Mouse (Mus musculus): ENCODE results near the gene Wbp1l. TPM values are rescaled to one million over a fixed set of nuclear protein-coding genes. Genes with fewer than 3 reads are reported as not detected.
A peak's percentile ranks its signal among the peaks of the same experiment; 100 is the strongest.

Gene Wbp1l
- total RNA-seq, 4 experiments from 2014 or later, result 149 to 232 (median 189) TPM

DNA sequence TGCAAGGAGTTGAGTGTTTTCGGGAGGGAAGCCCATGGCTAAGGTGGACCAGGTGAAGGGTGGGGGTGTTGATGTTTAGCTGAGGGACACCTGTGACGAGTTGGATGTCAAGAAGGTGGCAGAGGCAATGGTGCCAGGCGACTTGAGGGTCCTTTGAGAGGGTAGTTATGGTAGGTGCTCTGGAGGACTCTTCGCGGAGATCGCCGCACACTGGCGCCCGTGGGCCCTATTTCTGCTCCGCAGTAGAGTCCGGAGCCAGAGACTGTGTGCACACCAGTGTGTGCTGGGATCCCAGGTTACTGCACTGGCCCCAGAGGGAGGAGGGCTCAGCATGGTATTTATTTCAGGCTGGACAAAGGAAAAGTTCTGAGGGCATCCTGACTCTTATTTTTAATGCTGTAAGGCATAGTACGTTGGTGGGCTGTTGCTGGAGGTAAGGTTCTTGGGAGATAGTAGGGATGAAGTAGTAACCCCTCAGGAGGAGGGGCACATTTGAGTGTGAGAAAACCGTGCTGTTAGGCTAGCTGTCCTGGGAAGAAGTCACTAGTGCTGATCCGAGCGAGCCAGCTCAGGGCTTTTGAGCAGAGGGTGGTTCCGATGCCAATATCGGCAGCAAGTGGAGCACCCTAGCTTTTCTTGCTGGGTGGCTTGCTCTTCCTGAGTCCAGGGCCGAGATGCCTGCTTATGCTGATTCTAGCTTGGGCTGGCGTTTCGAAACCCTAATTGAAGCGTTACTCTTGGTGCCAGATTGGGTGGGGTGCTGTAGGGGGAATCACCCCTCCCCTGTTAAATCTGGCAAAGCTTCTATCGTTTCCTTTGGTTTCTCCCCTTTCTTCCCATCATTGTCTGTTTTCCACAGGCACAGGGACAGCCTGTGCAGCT lies 732 bp downstream of the Wbp1l start:
- DNase-seq, result no peak

DNA sequence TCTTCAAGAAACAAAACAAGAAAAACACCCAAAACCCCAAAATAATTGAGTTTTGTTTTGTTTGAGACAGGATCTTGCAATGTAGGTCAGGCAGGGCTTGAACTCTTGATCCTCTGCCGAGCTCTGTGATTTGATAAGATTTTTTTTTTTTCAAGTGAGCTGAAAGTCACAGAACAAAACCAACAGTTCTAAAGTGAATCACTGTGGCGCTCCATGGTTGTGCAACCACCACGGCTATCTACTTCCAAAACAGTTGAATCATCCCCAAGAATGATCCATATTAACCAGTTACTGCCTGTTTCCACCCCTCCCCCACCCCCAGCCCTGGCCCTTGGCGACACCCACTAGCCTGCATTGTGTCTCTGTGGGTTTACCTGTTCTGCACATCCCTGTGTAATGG lies 1.5 kb downstream of the Wbp1l start:
- peak; percentile 64 for DNase-seq

DNA sequence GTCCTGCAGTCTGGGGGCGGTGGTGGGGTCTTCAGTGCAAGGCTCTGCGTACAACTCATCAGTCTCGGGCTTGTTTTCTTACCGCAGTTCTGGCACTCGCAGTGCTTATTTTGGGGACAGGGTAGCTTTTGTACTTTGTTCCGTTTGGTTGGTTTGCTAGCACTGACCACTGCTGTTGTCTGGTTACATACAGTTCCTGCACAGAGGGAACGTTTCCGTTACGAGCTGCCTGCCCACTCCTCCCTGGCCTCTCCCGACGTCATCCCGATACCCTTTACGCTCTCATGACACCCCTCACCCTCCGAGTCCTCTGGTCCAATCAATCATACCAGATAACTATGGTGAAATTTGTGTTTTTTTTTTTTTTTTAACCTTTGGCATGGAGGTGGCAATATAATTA lies 2.6 kb downstream of the Wbp1l start:
- no peak for DNase-seq

DNA sequence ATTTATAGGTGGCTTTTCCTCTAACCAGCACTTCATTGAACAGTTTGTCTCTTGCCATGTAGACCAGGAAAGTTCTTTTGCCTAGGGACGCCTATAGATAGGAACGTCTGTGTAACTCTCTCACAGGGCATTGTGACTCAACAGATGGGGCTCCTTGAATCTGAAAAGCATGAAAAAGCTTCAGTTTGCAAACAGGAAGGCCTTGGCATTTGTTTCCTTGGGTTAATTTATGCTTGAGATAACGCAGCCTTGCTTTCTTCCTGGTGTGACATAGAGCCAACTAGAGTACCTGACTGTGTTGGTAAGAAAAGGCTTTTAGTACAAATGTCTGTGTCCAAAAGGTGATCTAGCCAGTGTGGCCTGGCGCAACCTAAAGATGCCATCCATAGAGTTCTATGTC lies 3.5 kb downstream of the Wbp1l start:
- DNase-seq, result no peak

- no peak for DNase-seq
Observed at GRCm38 (mm10) chr19:46606718-46607117, 7.8 kb downstream of the Wbp1l start.

- no peak for DNase-seq
Observed at GRCm38 (mm10) chr19:46607424-46607823, 8.5 kb downstream of the Wbp1l start.

DNA sequence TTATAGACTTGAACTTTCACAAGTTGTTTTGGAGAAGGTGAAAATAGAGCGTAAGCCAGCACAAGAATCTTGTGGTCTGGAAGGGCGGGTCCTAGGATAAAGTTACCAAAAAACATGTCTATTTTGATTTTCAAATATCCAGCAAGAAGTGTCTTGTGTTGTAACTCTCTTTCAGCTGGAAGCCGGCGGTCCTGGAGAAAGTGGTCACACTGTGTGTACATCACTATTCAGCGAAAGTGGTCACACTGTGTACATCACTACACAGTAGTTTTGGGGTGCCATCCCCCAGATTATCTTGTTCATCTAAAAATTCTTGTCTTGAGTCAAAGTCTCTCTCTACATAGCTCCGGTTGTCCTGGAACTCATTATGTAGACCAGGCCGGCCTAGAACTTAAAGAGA lies 9.3 kb downstream of the Wbp1l start:
- no peak for DNase-seq

DNA sequence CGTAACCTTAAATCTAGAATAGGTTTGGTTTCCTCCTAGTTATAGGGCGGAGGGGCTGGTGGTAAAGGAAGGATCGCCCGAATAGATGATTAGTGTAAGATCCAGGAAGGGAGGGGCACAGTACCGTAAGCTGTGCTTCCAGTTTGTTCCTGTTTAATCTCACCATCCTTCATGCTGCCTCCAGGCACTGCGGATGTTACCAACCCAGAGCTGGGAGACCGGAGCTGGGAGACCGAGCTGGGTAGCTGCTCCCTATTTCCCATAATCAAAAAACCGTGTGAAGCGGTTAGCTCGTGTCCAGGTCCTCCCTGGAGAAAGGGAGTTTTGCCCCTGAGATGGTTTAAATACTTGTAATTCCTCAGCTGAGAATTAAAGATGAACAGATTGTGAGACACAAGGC lies 17.5 kb downstream of the Wbp1l start:
- DNase-seq, result no peak

- DNase-seq, result no peak
Observed at GRCm38 (mm10) chr19:46617361-46617760, 18.5 kb downstream of the Wbp1l start.

DNA sequence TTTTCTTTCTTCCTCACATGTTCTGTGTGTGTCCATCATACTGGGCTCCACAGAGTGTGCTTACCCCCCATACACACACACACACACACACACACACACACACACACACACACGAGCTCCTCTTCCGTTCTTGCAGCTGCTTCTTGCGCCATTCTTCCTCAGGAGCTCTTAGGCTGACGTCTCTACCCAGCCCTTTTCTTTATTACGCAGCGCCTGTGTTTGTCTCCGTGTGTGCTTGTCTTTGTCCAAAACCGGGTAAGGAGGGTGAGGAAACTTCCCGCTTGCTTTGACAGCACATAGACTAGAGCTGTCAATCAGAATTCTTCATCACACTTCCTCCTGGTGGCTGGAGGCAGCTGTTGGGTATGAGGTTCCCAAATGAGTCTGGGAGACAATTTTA lies 19.4 kb downstream of the Wbp1l start:
- DNase-seq, result no peak

GRCm38 (mm10) chr19:46619001-46619400 lies 20.1 kb downstream of the Wbp1l start:
- DNase-seq, result no peak

DNA sequence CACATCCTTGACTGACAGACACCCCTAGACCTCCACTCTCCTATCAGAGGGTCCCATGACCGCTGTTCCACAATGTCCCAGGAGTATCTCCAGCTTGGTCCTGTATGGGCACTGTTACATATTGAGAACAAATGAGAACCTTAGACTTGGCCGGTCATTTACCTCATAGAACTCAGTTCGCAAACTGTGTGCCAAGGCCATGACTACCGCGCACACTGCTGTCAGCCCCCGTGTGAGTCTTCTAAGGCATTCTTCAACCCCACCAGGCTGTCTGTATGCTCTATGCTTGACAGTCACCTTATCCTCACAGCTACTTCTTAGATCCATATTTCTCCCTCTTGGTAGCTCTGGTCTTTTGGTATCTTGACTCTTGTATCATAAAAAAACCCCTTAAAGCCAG lies 20.6 kb downstream of the Wbp1l start:
- DNase-seq, result no peak

DNA sequence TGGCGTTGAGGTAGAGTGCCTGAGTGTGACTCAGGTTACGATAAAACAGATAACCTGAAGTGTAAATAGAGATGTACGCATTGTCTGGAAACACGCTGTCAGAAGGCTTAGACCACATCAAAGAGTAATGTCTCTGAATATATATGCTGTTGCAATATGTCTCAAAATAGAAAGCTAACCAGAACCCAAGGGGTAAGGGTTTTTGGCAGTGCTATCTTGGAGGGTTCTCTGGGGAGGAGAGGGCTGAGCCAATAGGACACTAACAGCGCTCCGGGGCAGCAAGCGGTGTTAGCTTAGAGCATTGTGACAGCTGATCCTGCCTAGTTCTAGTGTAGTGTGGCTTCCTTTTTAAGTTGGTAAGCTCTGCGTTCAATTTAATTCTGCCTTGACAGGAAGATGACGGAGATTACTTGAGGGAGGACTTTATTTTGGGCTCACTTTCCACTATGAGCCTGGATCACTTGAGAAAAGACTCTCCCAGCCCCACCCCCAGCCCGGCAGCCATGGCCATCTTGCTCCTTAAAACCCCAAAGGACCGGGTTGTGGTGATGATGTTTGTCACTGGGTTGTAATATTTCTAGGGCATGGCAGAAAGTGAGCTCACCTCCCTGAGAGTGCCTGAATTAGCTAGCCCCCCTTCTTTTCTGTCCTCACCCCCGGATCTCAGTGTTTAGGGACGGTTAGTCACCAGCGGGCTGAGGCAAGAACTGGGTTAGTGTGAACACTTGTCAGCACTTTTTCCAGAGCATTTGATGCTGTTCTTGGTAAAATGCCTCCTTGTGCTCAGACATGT lies 21.3 kb downstream of the Wbp1l start:
- DNase-seq, result no peak

DNA sequence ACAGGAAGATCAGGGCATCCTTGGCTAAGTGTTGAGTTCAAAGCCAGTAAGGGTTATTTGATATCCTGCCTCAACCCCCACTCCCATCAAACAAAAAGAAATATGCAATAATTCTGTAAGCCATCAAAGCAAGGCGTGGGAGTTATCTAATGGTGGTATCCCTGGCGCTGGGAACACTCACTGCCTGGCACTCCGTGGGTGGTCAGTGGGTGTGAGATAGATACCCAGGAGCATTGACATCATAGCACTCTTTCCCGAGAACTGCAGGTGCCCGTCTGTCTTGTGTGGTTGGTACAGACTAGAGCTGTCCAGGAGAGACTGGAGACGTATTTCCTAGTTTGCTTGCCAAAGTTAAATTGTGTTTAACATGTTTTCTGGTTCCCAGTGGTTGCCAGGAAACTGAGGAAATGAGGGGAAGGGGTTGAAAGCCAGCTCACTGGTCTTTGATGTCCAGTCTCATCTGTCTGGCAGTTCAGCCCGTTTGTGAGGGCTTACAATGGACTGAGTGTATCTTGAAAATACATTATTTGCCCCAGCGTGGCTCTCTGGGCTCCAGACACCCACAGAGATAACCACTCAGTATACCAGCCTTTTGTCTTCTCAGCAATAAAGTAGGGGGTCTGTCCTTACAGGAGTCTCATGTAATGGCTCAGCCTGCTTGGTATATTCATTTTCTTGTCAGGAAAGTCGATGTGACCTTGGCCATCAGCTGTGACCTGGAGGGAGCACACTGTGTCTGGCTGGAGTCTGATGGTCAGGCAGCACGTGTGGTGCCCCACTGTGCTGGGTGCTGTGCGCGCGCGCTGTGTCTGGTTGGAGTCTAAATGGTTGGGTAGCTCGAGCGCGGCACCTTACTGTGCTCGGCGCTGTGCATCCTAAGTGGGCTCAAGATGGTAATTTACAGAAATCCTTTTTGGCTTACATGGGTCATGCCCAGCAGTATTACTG lies 22.6 kb downstream of the Wbp1l start:
- no peak for DNase-seq

GRCm38 (mm10) chr19:46622659-46623193 lies 23.8 kb downstream of the Wbp1l start:
- DNase-seq, result no peak

DNA sequence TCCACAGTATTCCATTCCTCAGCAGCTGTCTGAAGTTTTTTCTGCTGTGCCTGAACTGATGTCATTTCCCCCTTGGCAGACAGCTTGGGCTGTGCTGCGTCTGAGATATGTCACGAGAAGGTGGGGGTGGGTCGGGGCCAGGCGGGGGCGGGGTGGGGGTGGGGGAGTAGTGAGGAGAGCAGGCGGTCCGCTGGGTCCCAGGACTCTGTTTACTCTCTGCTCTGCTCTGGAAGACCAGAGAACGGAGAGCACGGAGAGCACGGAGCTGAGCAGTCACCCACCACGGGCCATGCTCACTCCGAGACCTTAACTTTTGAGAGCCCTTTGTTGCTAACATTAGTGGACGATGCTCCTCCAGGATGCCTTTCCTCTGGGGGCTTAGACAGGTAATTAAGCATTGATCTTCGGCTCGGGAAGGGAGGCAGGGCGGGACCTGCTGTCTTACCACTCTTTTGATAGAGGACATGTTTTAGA lies 24.3 kb downstream of the Wbp1l start:
- no peak for DNase-seq

GRCm38 (mm10) chr19:46623790-46624772 lies 25.2 kb downstream of the Wbp1l start:
- no peak for DNase-seq

DNA sequence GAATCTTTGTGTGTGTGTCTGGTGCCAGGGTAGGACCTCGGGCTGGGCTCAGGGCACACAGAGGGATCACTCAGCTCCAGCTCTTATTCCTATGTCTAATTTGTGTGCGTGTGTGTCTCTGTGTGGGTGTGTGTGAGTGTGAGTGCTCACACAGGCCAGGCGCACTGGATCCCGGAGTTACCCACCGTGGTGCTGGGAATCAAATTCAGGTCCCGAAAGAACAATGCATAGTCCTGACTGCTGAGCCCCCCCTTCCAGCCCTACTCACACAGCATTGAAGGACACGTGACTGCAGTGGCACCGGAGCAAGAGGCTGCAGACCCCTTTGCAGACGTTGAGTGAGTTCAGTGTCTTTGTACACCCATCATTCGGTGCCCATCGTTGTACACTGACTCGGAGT lies 26.1 kb downstream of the Wbp1l start:
- no peak for DNase-seq

- DNase-seq, result no peak
Observed at GRCm38 (mm10) chr19:46625519-46625918, 26.6 kb downstream of the Wbp1l start.

GRCm38 (mm10) chr19:46628403-46628802 lies 29.5 kb downstream of the Wbp1l start:
- peak; percentile 90 for DNase-seq

- DNase-seq, result no peak
Observed at GRCm38 (mm10) chr19:46629807-46630206, 30.9 kb downstream of the Wbp1l start.
